Mouse (Mus musculus): ENCODE data around the gene Erg28.

DNA sequence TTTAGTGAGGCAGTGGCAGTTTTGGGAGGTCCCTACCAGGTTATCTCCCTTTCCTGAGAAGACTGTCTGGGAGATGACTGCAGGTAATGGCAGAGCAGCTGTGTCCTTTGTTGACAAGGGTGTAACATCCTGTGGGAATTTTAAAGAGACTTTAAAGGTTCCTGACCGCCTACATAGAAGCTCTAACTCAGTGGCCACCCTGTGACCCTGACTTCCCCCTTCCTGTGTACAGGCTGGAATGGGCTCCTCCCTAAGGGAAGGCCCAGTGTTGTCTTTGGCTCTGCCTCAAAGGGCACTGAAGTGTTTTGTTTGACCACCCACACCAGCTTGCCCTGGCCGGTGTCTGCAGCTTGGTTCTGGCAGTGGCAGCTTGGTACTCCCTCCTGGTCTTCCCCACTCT lies 10.8 kb downstream of the Erg28 start:
- TF ChIP-seq GABPA (IDR thresholded peaks at IDR 0.05; ENCODE audit: low read depth, low read length) (no peak), NRF1 (IDR thresholded peaks at IDR 0.05; ENCODE audit: insufficient read depth, low read depth, low read length, poor library complexity, severe bottlenecking) (no peak), CTCF (IDR thresholded peaks at IDR 0.05 in 2 of 3, conservative IDR thresholded peaks at IDR 0.05 in 1 of 3; ENCODE audit: control insufficient read depth in 1 of 3, insufficient read depth in 1 of 3, low read depth in 2 of 3, low read length in 3 of 3, poor library complexity in 1 of 3, severe bottlenecking in 1 of 3) (no peak), ZC3H11A (IDR thresholded peaks at IDR 0.05; ENCODE audit: low read depth, low read length) (no peak), ELF1 (IDR thresholded peaks at IDR 0.05; ENCODE audit: low read depth, low read length) (no peak), POLR2AphosphoS2 (IDR thresholded peaks at IDR 0.05; ENCODE audit: low read length) (no peak), POLR2A (IDR thresholded peaks at IDR 0.05; ENCODE audit: control insufficient read depth in 1 of 2, insufficient read depth in 1 of 2, low read depth in 1 of 2, low read length in 2 of 2, poor library complexity in 1 of 2) (no peak), E2F4 (IDR thresholded peaks at IDR 0.05; ENCODE audit: borderline replicate concordance, low read depth, low read length) (no peak), MEF2A (IDR thresholded peaks at IDR 0.05; ENCODE audit: extremely low read depth, insufficient replicate concordance, low read depth, low read length, poor library complexity, severe bottlenecking) (no peak), JUND (IDR thresholded peaks at IDR 0.05; ENCODE audit: low read depth, low read length) (no peak)

All from MEL (cell line).